Mouse (Mus musculus) limb, embryonic 14.5 days (tissue): Measurements from ENCODE around the gene Sf3b5. TPM values are rescaled to one million over a fixed set of nuclear protein-coding genes. Genes with fewer than 3 reads are reported as not detected.

ENCODE experiments used
- ATAC-seq: fragments of 200-750 bp; cut with Nextera tagmentation; 2 replicates; pipeline ENCODE4 v1.8.0; 2017; ENCODE audit warnings: low read depth, moderate number of reproducible peaks, moderate TSS enrichment; ENCODE audit not compliant: low FRiP score
- DNase-seq: peaks from one replicate; pipeline ENCODE4 v3.0.0-alpha.2; 2015; ENCODE audit warnings: low spot score
- H3K27ac ChIP-seq: fragments of 300-500 bp; sonication (generic); replicated peaks from 2 replicates; pipeline ENCODE4 v1.5.1; 2014; ENCODE audit warnings: low read depth, mild to moderate bottlenecking, low read length, moderate library complexity, mixed read lengths
- H3K27me3 ChIP-seq: fragments of 300-500 bp; sonication (generic); 2 replicates; pipeline ENCODE4 v1.6.1; 2014; ENCODE audit warnings: low read length, mixed read lengths; ENCODE audit not compliant: control insufficient read depth, insufficient read depth
- H3K36me3 ChIP-seq: fragments of 300-500 bp; sonication (generic); 2 replicates; pipeline ENCODE4 v1.6.1; 2014; ENCODE audit warnings: mild to moderate bottlenecking, low read length, moderate library complexity, mixed read lengths; ENCODE audit not compliant: control insufficient read depth, insufficient read depth
- H3K4me1 ChIP-seq: fragments of 300-500 bp; sonication (generic); 2 replicates; pipeline ENCODE4 v1.6.1; 2014; ENCODE audit warnings: antibody characterized with exemption, low read length, mixed read lengths; ENCODE audit not compliant: control insufficient read depth, insufficient read depth
- H3K4me2 ChIP-seq: fragments of 300-500 bp; sonication (generic); replicated peaks from 2 replicates; pipeline ENCODE4 v1.6.1; 2014; ENCODE audit warnings: low read depth, mild to moderate bottlenecking, low read length, moderate library complexity; ENCODE audit not compliant: severe bottlenecking
- H3K4me3 ChIP-seq: fragments of 300-500 bp; sonication (generic); replicated peaks from 2 replicates; pipeline ENCODE4 v1.5.1; 2014; ENCODE audit warnings: low read length
- H3K9ac ChIP-seq: fragments of 300-500 bp; sonication (generic); 2 replicates; pipeline ENCODE4 v1.6.1; 2014; ENCODE audit warnings: mild to moderate bottlenecking, low read depth, low read length, moderate library complexity; ENCODE audit not compliant: severe bottlenecking
- H3K9me3 ChIP-seq: fragments of 300-500 bp; sonication (generic); 2 replicates; pipeline ENCODE4 v1.6.1; 2016; ENCODE audit warnings: low read length; ENCODE audit not compliant: control insufficient read depth
- POLR2A ChIP-seq: fragments of 200-500 bp; IDR thresholded peaks from 2 replicates; pipeline ENCODE4 v1.8.0; 2012; ENCODE audit warnings: inconsistent platforms, mild to moderate bottlenecking, moderate library complexity, borderline replicate concordance; ENCODE audit not compliant: insufficient read depth, insufficient read length; ENCODE audit errors: extremely low read depth
- WGBS: fragments of 180-500 bp; shearing (Covaris S2); extraction: QIAGEN DNeasy Blood & Tissue Kit; methylation state at CpG from one replicate; pipeline ENCODE4 v1.1.7; 2014; 5-methylcytosine and 5-hydroxymethylcytosine counted together
- polyA plus RNA-seq, 2 experiments: library from polyadenylated mRNA; depleted of rRNA in 1 of 2; stranded (reverse) in 1 of 2; unstranded in 1 of 2; fragments of >200 nt; fragmentation: Nextera tagmentation in 1 of 2; extraction: Ambion mirVana in 1 of 2; gene quantifications; 2 replicates each; pipeline versions ENCODE4 v1.2.1 to v1.2.3; 2012 to 2014

The Sf3b5 gene
- polyA plus RNA-seq, 2 experiments: 45.6 to 50.0 TPM

DNA sequence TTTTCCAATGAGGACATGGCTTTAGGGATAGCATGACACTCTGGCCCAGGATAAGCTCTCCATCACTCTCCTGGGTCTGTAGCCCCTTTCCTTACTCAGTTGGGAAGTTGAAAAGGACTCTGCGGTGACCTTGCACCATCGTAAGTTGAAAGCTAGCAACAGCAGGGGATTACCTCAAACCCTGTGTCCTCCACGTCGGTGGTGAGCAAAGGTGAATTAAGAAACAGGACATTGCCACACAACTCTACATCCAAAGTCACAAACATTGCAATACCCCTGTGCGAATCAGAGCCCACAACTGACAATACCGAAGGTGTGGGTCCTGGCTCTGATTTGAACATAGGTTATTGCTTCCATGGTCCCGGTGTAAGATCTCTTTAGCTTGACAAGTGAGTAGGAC, 29.2 kb upstream of the Sf3b5 start:
- DNase-seq (no peak), ATAC-seq (no peak)
- no peaks in the 10 kb centered on the region for H3K4me1 ChIP-seq
- H3K27ac ChIP-seq: no peak overlapping the region
- no peaks in the 10 kb centered on the region for H3K27me3 ChIP-seq
- no peak overlapping the region for H3K4me3 ChIP-seq
- WGBS: 93% methylated on average over 7 of the region's 7 CpGs
- no peak overlapping the region for H3K9ac ChIP-seq
- no peak overlapping the region for H3K4me2 ChIP-seq
- H3K9me3 ChIP-seq: no peaks in the 10 kb centered on the region
- no peaks in the 10 kb centered on the region for H3K36me3 ChIP-seq
- no peak for TF ChIP-seq POLR2A

DNA sequence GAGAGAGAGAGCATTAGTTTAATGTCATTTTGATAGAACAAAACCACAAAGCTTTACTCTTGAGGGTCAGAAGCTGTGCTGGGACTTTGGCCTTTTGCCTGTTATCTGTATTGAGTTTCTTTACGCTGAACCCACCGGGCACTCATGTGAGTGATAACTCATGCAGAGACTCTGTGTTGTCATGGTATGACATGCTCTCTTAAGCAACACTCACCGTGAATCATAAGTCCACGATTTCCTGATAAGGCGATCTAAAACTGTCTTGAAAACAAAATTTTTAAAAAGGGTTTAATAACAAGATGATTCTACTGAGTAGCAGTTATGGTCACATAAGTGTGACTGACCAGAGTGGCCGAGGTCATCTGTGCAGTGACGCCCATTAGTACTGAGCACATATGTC, 28.6 kb upstream of the Sf3b5 start:
- Histone ChIP-seq H3K9me3 (no peaks in the 10 kb centered on the region), H3K4me2 (no peak overlapping the region), H3K9ac (no peak overlapping the region), H3K36me3 (no peaks in the 10 kb centered on the region), H3K27ac (no peak overlapping the region), H3K27me3 (no peaks in the 10 kb centered on the region), H3K4me3 (no peak overlapping the region), H3K4me1 (no peaks in the 10 kb centered on the region)
- DNase-seq (no peak), ATAC-seq (no peak)
- no peak for TF ChIP-seq POLR2A
- 92% methylated on average over 7 of the region's 7 CpGs for WGBS

DNA sequence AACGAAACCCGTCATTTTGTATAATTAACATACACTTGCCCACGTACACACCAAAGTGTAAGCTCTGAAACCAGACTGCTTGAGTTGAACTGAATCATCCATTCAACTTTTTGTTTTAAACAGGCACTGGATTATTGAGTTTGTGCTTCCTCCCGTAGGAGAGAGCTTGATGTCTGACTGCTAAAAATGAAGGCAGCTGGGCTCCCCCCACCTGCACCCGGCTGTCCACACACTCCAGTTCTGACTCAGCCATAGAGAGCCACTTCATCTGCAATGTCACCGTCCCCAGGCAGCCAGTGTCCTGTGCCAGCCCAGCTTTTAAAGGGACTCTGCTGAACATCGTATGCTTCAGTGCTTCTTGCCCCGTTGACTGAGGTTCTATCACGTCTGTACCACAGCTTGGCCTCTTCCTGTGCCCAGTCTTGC, 27.3 kb upstream of the Sf3b5 start:
- Histone ChIP-seq H3K27me3 (no peaks in the 10 kb centered on the region), H3K4me2 (no peak overlapping the region), H3K27ac (no peak overlapping the region), H3K4me3 (no peak overlapping the region), H3K36me3 (no peaks in the 10 kb centered on the region), H3K9me3 (no peaks in the 10 kb centered on the region), H3K9ac (no peak overlapping the region), H3K4me1 (no peaks in the 10 kb centered on the region)
- TF ChIP-seq POLR2A: no peak
- DNase-seq (no peak), ATAC-seq (no peak)
- 87% methylated on average over 9 of the region's 9 CpGs for WGBS

DNA sequence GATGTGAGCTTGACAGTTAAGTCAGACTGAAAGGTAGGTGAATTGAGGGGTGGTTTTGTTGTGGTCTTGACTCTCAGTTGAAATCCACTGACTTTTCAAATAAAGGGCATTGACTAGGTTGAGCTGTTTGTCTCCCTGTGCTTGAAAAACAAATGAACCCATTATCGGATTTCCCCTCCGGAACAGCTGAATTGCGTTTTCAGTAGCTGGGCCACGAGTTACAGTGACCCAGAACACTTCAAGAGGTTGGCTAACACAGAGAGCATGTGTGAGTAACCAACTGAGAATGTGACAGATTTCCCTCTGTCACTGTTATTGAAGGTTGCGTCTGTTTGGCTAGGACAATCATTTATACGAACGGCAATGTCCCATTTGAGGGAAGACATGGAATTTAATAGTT, 24.1 kb upstream of the Sf3b5 start:
- no peak overlapping the region for H3K4me2 ChIP-seq
- no peak overlapping the region for H3K4me3 ChIP-seq
- 71% methylated on average over 7 of the region's 7 CpGs for whole genome bisulfite sequencing
- ATAC-seq (no peak), DNase-seq (no peak)
- H3K27ac ChIP-seq: no peak overlapping the region
- H3K36me3 ChIP-seq: no peaks in the 10 kb centered on the region
- H3K9me3 ChIP-seq: no peaks in the 10 kb centered on the region
- H3K27me3 ChIP-seq: no peaks in the 10 kb centered on the region
- no peaks in the 10 kb centered on the region for H3K4me1 ChIP-seq
- TF ChIP-seq POLR2A: no peak
- no peak overlapping the region for H3K9ac ChIP-seq

DNA sequence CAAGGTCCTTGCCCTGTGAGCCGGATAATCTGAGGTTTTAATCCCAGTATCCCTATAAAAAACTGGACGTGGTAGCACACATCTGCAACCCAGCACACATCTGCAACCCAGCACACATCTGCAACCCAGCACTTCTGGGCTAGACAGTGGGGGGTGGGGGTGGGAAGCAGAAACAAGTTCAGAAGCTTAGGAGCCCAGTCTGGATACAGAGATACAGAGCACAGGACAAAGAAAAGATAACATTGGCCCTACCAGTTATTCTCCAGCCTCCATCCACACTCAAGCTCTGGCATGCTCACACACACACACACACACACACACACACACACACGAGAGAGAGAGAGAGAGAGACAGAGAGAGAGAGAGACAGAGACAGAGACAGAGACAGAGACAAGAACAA, 21.6 kb upstream of the Sf3b5 start:
- Histone ChIP-seq H3K4me2 (no peak overlapping the region), H3K27me3 (no peaks in the 10 kb centered on the region), H3K4me3 (no peak overlapping the region), H3K9me3 (no peaks in the 10 kb centered on the region), H3K27ac (no peak overlapping the region), H3K36me3 (no peaks in the 10 kb centered on the region), H3K9ac (no peak overlapping the region), H3K4me1 (no peaks in the 10 kb centered on the region)
- ATAC-seq: no peak
- WGBS: 36% methylated on average over 3 of the region's 3 CpGs
- DNase-seq: no peak
- TF ChIP-seq POLR2A: no peak

DNA sequence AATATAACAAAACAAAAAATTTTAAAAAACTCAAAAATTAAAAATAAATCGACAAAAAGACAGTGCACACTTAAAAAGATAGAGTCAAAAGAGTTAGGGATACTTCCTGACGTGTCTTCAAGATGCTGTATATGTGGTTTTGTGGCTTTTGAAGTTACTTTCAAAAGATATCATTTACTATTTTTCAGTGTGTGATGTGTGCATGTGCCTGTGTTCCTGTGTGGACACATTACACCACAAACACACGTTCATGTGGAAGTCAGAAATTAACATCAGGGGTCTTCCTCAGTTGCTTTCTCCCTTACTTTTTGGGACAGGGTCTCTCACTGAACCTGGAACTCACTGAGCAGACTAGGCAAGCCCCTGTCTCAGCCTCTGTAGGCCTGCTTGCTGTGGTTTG, 20.1 kb upstream of the Sf3b5 start:
- Histone ChIP-seq H3K36me3 (no peaks in the 10 kb centered on the region), H3K4me2 (no peak overlapping the region), H3K27me3 (no peaks in the 10 kb centered on the region), H3K4me1 (no peaks in the 10 kb centered on the region), H3K9me3 (no peaks in the 10 kb centered on the region), H3K9ac (no peak overlapping the region), H3K27ac (no peak overlapping the region), H3K4me3 (no peak overlapping the region)
- ATAC-seq: no peak
- no peak for TF ChIP-seq POLR2A
- 88% methylated on average over 3 of the region's 3 CpGs for WGBS
- no peak for DNase-seq
